ENCODE assay signal across 31 mouse cellular contexts in genomic region chr6:121325740-121326139, GRCm38 (mm10). TPM values are rescaled to one million over a fixed set of nuclear protein-coding genes. Genes with fewer than 3 reads are reported as not detected.
A peak's percentile ranks its signal among the peaks of the same experiment; 100 is the strongest.
DNase-seq lines count a peak whose midpoint lies in the region; ATAC-seq lines count a peak whose summit lies in the region.
"Had no signal": no experiment of that assay in that cellular context is flagged by ENCODE, and none has a peak within 500 bp of the region (broad histone marks: within the 10 kb centered on the region; RNA-seq: fewer than 3 reads in every experiment).

No protein-coding gene starts in this region.

- no peaks in the 10 kb centered on the region for H3K27me3 ChIP-seq in embryonic facial prominence, embryonic 14.5 days (replicated peaks; ENCODE audit: control insufficient read depth, insufficient read depth, low read length)
- H3K27me3 ChIP-seq in embryonic facial prominence, embryonic 10.5 days (replicated peaks; ENCODE audit: low read depth, poor library complexity, severe bottlenecking): peaks cover 7% of the 10 kb centered on the region; the same call in 1 of the 2 replicates
- H3K27me3 ChIP-seq in hindbrain, embryonic 10.5 days (ENCODE audit: insufficient read depth, poor library complexity, severe bottlenecking): peaks cover 11% of the 10 kb centered on the region
- no peaks in the 10 kb centered on the region for H3K27me3 ChIP-seq in hindbrain, embryonic 16.5 days (replicated peaks; ENCODE audit: control insufficient read depth, insufficient read depth, low read length)
- H3K27me3 ChIP-seq in stomach, embryonic 15.5 days (replicated peaks): no peaks in the 10 kb centered on the region
- peaks cover 9% of the 10 kb centered on the region; the same call in 1 of the 2 replicates for H3K27me3 ChIP-seq in forebrain, embryonic 10.5 days (ENCODE audit: poor library complexity, severe bottlenecking)
- H3K27me3 ChIP-seq: limb, embryonic 12.5 days; liver, embryonic 12.5 days; midbrain, embryonic 12.5 days; neural tube, embryonic 13.5 days had no signal

- H3K36me3 ChIP-seq in embryonic facial prominence, embryonic 14.5 days (ENCODE audit: control insufficient read depth, insufficient read depth, low read length): no peaks in the 10 kb centered on the region
- H3K36me3 ChIP-seq in embryonic facial prominence, embryonic 10.5 days (replicated peaks): no peaks in the 10 kb centered on the region
- no peaks in the 10 kb centered on the region for H3K36me3 ChIP-seq in hindbrain, embryonic 10.5 days
- H3K36me3 ChIP-seq in hindbrain, embryonic 16.5 days (ENCODE audit: control insufficient read depth, insufficient read depth, low read length): no peaks in the 10 kb centered on the region
- H3K36me3 ChIP-seq in stomach, embryonic 15.5 days: no peaks in the 10 kb centered on the region
- H3K36me3 ChIP-seq in forebrain, embryonic 10.5 days (replicated peaks): no peaks in the 10 kb centered on the region
- H3K36me3 ChIP-seq: G1E; limb, embryonic 12.5 days; midbrain, embryonic 12.5 days; neural tube, embryonic 13.5 days had no signal

- WGBS in embryonic facial prominence, embryonic 14.5 days: 60% methylated on average over 8 of the region's 9 CpGs
- WGBS in embryonic facial prominence, embryonic 10.5 days: 73% methylated on average over 9 of the region's 9 CpGs
- 74% methylated on average over 9 of the region's 9 CpGs for WGBS in hindbrain, embryonic 10.5 days
- WGBS in hindbrain, embryonic 16.5 days: 85% methylated on average over 9 of the region's 9 CpGs
- 54% methylated on average over 9 of the region's 9 CpGs for WGBS in stomach, embryonic 15.5 days
- 74% methylated on average over 9 of the region's 9 CpGs for WGBS in forebrain, embryonic 10.5 days

- no peak overlapping the region for H3K4me3 ChIP-seq in embryonic facial prominence, embryonic 14.5 days (ENCODE audit: low read depth, low read length)
- no peak overlapping the region for H3K4me3 ChIP-seq in embryonic facial prominence, embryonic 10.5 days
- no peak overlapping the region for H3K4me3 ChIP-seq in hindbrain, embryonic 10.5 days
- no peak overlapping the region for H3K4me3 ChIP-seq in hindbrain, embryonic 16.5 days (ENCODE audit: low read length)
- no peak overlapping the region for H3K4me3 ChIP-seq in stomach, embryonic 15.5 days (replicated peaks)
- no peak overlapping the region for H3K4me3 ChIP-seq in forebrain, embryonic 10.5 days
- H3K4me3 ChIP-seq: limb, embryonic 12.5 days; liver, embryonic 12.5 days; midbrain, embryonic 12.5 days; neural tube, embryonic 13.5 days had no signal

- ATAC-seq in embryonic facial prominence, embryonic 14.5 days (ENCODE audit: low read depth): no peak
- ATAC-seq in hindbrain, embryonic 16.5 days: no peak
- peak; percentile 8; the same call in 1 of the 2 replicates for ATAC-seq in granulocyte monocyte progenitor cell, adult 5-6 weeks (replicated peaks; ENCODE audit: poor library complexity, severe bottlenecking)
- ATAC-seq in stomach, embryonic 15.5 days (ENCODE audit: insufficient read depth, low FRiP score, low read depth): peak; percentile 29; the same call in 1 of the 2 replicates
- ATAC-seq: inflammation-experienced regulatory T-cells, adult 6 months; liver, embryonic 12.5 days; liver, postnatal 0 days had no signal

- H3K4me1 ChIP-seq in embryonic facial prominence, embryonic 14.5 days (ENCODE audit: control insufficient read depth, insufficient read depth, low read length): peaks cover 5% of the 10 kb centered on the region; the same call in 1 of the 2 replicates
- H3K4me1 ChIP-seq in embryonic facial prominence, embryonic 10.5 days: peaks cover 34% of the 10 kb centered on the region
- peaks cover 53% of the 10 kb centered on the region for H3K4me1 ChIP-seq in hindbrain, embryonic 10.5 days (replicated peaks)
- peaks cover 10% of the 10 kb centered on the region for H3K4me1 ChIP-seq in hindbrain, embryonic 16.5 days (ENCODE audit: control insufficient read depth, insufficient read depth, low read depth, low read length)
- no peaks in the 10 kb centered on the region for H3K4me1 ChIP-seq in stomach, embryonic 15.5 days
- H3K4me1 ChIP-seq in forebrain, embryonic 10.5 days: peaks cover 42% of the 10 kb centered on the region

- no peak overlapping the region for H3K4me2 ChIP-seq in embryonic facial prominence, embryonic 14.5 days (ENCODE audit: low read depth, low read length)
- H3K4me2 ChIP-seq in hindbrain, embryonic 16.5 days (ENCODE audit: low read length): no peak overlapping the region
- no peak overlapping the region for H3K4me2 ChIP-seq in stomach, embryonic 15.5 days
- H3K4me2 ChIP-seq: hindbrain, embryonic 14.5 days; limb, embryonic 12.5 days; liver, embryonic 12.5 days; midbrain, embryonic 12.5 days; neural tube, embryonic 13.5 days had no signal

- H3K9me3 ChIP-seq in embryonic facial prominence, embryonic 14.5 days (ENCODE audit: control insufficient read depth, low read length): no peaks in the 10 kb centered on the region
- H3K9me3 ChIP-seq in embryonic facial prominence, embryonic 10.5 days: no peaks in the 10 kb centered on the region
- H3K9me3 ChIP-seq in hindbrain, embryonic 10.5 days: no peaks in the 10 kb centered on the region
- no peaks in the 10 kb centered on the region for H3K9me3 ChIP-seq in hindbrain, embryonic 16.5 days (ENCODE audit: control insufficient read depth, low read length)
- no peaks in the 10 kb centered on the region for H3K9me3 ChIP-seq in stomach, embryonic 15.5 days
- no peaks in the 10 kb centered on the region for H3K9me3 ChIP-seq in forebrain, embryonic 10.5 days
- H3K9me3 ChIP-seq: G1E; limb, embryonic 12.5 days; liver, embryonic 12.5 days; megakaryocyte, embryonic 14.5 days; midbrain, embryonic 12.5 days; neural tube, embryonic 13.5 days had no signal

- no peak overlapping the region for H3K27ac ChIP-seq in embryonic facial prominence, embryonic 14.5 days (replicated peaks; ENCODE audit: low read depth, low read length)
- no peak overlapping the region for H3K27ac ChIP-seq in embryonic facial prominence, embryonic 10.5 days (replicated peaks)
- H3K27ac ChIP-seq in hindbrain, embryonic 10.5 days: peak overlapping the region; percentile 35; the same call in 1 of the 2 replicates
- no peak overlapping the region for H3K27ac ChIP-seq in hindbrain, embryonic 16.5 days (ENCODE audit: low read depth, low read length)
- H3K27ac ChIP-seq in stomach, embryonic 15.5 days: no peak overlapping the region
- no peak overlapping the region for H3K27ac ChIP-seq in forebrain, embryonic 10.5 days
- H3K27ac ChIP-seq: hindbrain, embryonic 14.5 days; kidney, postnatal 0 days; limb, embryonic 12.5 days; liver, embryonic 12.5 days; midbrain, embryonic 12.5 days; neural tube, embryonic 13.5 days had no signal

- peak; percentile 32 for DNase-seq in embryonic facial prominence, embryonic 14.5 days (ENCODE audit: low spot score)
- DNase-seq in embryonic facial prominence, embryonic 10.5 days (ENCODE audit: low spot score): no peak
- DNase-seq in hindbrain, embryonic 10.5 days (ENCODE audit: low spot score): no peak
- DNase-seq in layer of hippocampus, postnatal 25 days (ENCODE audit: extremely low spot score in 1 of 2, low spot score in 1 of 2): no peak
- DNase-seq in forebrain, embryonic 10.5 days (ENCODE audit: extremely low spot score, low spot score): no peak
- DNase-seq: adrenal gland, adult 8-10 months; cerebellum, adult 2 months; cerebellum, postnatal 14 days; heart, postnatal 4 days; kidney, adult 8-10 months; layer of hippocampus, adult 9-11 months; liver, postnatal 0 days; lung, postnatal 36 days; thymus, postnatal 14 days had no signal

- no peak overlapping the region for H3K9ac ChIP-seq in embryonic facial prominence, embryonic 14.5 days (ENCODE audit: low read depth, low read length)
- H3K9ac ChIP-seq in hindbrain, embryonic 16.5 days (ENCODE audit: low read depth, low read length): no peak overlapping the region
- no peak overlapping the region for H3K9ac ChIP-seq in stomach, embryonic 15.5 days
- H3K9ac ChIP-seq: forebrain, postnatal 0 days; hindbrain, embryonic 14.5 days; limb, embryonic 12.5 days; liver, embryonic 12.5 days; liver, postnatal 0 days; midbrain, embryonic 12.5 days; neural tube, embryonic 13.5 days had no signal

RNA-seq across cellular contexts. Expression of gene Slc6a12, which starts 17.1 kb away (rescaled TPM):
- 0.78 and 1.4 TPM in 2 replicates for polyA plus RNA-seq in embryonic facial prominence, embryonic 14.5 days (2014; fragmentation: Nextera tagmentation; extraction: Ambion mirVana)
- polyA plus RNA-seq in embryonic facial prominence, embryonic 10.5 days (2016; fragmentation: Nextera tagmentation; extraction: Ambion mirVana): 0.29 TPM in 1 of 2 replicates, not detected in the other
- polyA plus RNA-seq in hindbrain, embryonic 10.5 days (2016; fragmentation: Nextera tagmentation; extraction: Ambion mirVana): not detected in 2 replicates
- polyA plus RNA-seq in hindbrain, embryonic 16.5 days (2015; fragmentation: Nextera tagmentation; extraction: Ambion mirVana): 2.4 and 2.5 TPM in 2 replicates
- 1.1 TPM in 1 of 2 replicates, not detected in the other for total RNA-seq in granulocyte monocyte progenitor cell, adult 5-6 weeks (2014; fragmentation: Nextera tagmentation)
- total RNA-seq in granulocyte monocyte progenitor cell, adult 5-6 weeks (2017): 1.3 and 2.0 TPM in 2 replicates
- 0.12 and 0.18 TPM in 2 replicates for polyA plus RNA-seq in stomach, embryonic 15.5 days (2015; fragmentation: Nextera tagmentation; extraction: Ambion mirVana)
- 1 to 10 TPM; 1.7 TPM for total RNA-seq in layer of hippocampus, postnatal 25 days (2021)
- 0.19 TPM in 1 of 2 replicates, not detected in the other for polyA plus RNA-seq in forebrain, embryonic 10.5 days (2016; fragmentation: Nextera tagmentation; extraction: Ambion mirVana)
- total RNA-seq: G1E had no signal
- polyA plus RNA-seq: embryonic facial prominence, embryonic 11.5 days; G1E; heart, embryonic 16.5 days; inflammation-experienced regulatory T-cells, adult 6 months; limb, embryonic 12.5 days; lung, embryonic 16.5 days; stomach, embryonic 14.5 days had no signal

RNA-seq across cellular contexts. Expression of gene Slc6a13, which starts 25.7 kb away (rescaled TPM):
- 10.6 and 11.5 TPM in 2 replicates for polyA plus RNA-seq in embryonic facial prominence, embryonic 14.5 days (2014; fragmentation: Nextera tagmentation; extraction: Ambion mirVana)
- 1.3 and 1.8 TPM in 2 replicates for polyA plus RNA-seq in embryonic facial prominence, embryonic 10.5 days (2016; fragmentation: Nextera tagmentation; extraction: Ambion mirVana)
- 1.4 and 1.7 TPM in 2 replicates for polyA plus RNA-seq in hindbrain, embryonic 10.5 days (2016; fragmentation: Nextera tagmentation; extraction: Ambion mirVana)
- 55.2 and 61.7 TPM in 2 replicates for polyA plus RNA-seq in hindbrain, embryonic 16.5 days (2015; fragmentation: Nextera tagmentation; extraction: Ambion mirVana)
- 5.6 and 5.9 TPM in 2 replicates for total RNA-seq in granulocyte monocyte progenitor cell, adult 5-6 weeks (2014; fragmentation: Nextera tagmentation)
- 2.4 and 3.9 TPM in 2 replicates for total RNA-seq in granulocyte monocyte progenitor cell, adult 5-6 weeks (2017)
- polyA plus RNA-seq in stomach, embryonic 15.5 days (2015; fragmentation: Nextera tagmentation; extraction: Ambion mirVana): 2.3 and 3.2 TPM in 2 replicates
- 1 to 10 TPM; 7.4 to 8.5 TPM for total RNA-seq in layer of hippocampus, postnatal 25 days (2021)
- 1.5 and 2.4 TPM in 2 replicates for polyA plus RNA-seq in forebrain, embryonic 10.5 days (2016; fragmentation: Nextera tagmentation; extraction: Ambion mirVana)

Comparison
In these comparisons a context has a peak if more than half of its experiments do, and no peak if none do; other contexts are left out.
1. ATAC-seq: peak in granulocyte monocyte progenitor cell, adult 5-6 weeks (single experiment) and stomach, embryonic 15.5 days (single experiment); none in embryonic facial prominence, embryonic 14.5 days (single experiment) and hindbrain, embryonic 16.5 days (single experiment).